Mouse (Mus musculus): ENCODE measurements around the gene Msx3.

Gene Msx3

GRCm38 (mm10) chr7:140057413-140058407 lies 8.8 kb upstream of the Msx3 start:
- DNase-seq: no peak

DNA sequence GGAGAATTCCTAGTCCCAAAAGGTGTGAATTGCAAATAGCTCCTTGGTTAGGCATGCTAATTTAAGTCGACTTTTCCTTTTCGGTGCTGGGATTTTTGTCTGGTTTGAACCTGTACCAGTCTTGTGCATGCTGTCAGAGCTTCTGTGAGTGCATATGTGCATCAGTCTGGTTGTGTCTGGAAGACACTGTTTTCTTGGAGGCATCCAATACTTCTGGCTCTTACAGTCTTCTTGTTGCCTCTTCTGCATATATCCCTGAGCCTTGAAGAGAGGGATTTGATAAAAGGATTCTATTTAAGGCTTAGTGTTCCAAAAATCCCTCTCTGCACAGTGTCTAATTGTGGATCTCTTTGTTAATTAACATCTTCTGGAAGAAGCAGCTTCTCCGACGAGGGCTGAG lies 5.2 kb upstream of the Msx3 start:
- no peak for DNase-seq

- peak; percentile 46 to 48 for DNase-seq
Measured at GRCm38 (mm10) chr7:140049115-140049689, 313 bp upstream of the Msx3 start.

DNA sequence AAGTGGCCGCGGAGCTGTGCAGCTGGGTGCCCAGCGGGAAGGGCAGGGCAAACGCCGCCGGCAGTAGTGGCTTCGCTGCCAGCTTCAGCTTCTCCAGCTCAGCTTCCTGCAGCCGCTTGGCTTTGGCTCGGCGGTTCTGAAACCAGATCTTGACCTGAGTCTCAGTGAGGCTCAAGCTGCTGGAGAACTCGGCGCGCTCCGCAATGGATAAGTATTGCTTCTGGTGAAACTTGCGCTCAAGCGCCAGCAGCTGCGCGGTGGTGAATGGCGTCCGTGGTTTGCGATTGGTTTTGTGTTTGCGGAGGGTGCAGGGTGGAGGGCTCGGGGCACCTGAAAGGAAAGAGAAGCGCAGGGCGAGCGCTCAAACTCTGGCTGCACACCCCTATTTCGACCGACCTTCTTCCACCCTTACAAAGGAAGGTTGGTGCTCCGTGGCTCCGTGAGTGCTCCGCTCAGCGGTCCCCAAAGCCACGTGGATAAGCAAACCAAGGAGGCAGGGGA lies 1.0 kb downstream of the Msx3 start:
- no peak for DNase-seq

DNA sequence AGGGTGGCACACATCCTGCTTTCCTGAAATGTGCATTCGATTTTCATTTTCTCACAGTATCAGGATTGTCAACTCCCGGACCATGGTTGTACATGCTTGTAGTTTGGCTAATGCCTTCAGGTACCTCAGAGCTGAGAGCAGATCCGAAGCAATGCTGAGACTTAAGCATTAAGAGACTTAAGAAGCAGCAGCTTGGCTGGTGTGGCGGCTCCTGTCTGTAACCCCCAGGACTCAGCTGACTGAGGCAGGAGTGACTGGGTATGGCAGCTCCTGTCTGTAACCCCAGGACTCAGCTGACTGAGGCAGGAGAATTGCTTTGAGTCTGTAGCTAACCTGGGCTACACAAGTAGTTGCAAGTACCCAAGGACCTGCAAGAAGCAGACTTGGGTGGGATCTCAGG lies 3.3 kb downstream of the Msx3 start:
- no peak for DNase-seq

GRCm38 (mm10) chr7:140042728-140043127 lies 6.2 kb downstream of the Msx3 start:
- no peak for DNase-seq

GRCm38 (mm10) chr7:140037171-140037555 lies 11.7 kb downstream of the Msx3 start:
- DNase-seq: peak in 1 of 2 experiments; percentile 1

DNA sequence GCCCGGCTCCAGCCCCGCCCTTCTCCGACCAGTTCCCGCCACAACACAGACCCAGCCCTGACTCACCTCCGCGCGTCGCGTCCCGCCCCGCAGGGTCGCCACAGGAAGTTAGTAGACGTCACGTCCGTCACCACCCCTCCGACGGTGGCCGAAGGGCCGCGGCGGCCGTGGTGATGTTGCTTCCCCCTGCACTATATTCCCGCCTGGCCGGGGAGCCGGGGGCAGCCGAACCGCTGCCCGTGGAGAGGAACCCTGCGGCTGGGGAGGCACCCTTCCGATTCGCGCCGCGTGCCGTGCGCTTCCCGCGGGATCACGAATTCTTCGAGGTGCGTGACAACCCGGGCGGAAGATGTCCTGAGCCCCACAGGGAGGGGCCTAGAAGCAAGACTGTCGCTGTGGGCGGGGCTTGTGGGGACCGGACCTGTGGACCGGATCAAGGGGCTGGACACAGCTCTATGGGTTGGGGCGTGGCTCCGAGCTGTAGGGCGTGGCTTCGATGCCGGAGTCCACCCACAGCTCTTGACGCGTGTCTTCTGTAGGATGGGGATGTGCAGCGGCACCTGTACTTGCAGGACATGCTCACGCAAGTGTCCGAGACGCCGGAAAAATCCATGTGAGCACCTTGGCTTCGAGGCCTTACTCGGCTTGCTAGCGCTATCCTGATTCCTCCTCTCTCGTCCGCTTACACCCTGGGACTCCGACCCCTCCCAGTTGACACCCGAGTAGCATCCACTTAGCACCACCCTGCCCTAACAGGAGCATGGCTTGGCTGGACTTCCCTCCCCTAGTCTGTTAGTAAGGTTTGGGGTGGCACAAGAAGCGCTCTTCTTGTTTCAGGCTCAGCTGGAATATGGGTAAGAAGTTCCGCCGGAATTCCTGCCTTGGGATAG lies 12.4 kb downstream of the Msx3 start, which contains the start of the genes Zfp511 and Tubgcp2:
Gene Zfp511, plus strand, starts transcription at position 111 of the 890 bp plus-strand sequence.
Gene Tubgcp2, minus strand, starts transcription at position 389 of the 890 bp plus-strand sequence.
- peak; percentile 94 for DNase-seq

DNA sequence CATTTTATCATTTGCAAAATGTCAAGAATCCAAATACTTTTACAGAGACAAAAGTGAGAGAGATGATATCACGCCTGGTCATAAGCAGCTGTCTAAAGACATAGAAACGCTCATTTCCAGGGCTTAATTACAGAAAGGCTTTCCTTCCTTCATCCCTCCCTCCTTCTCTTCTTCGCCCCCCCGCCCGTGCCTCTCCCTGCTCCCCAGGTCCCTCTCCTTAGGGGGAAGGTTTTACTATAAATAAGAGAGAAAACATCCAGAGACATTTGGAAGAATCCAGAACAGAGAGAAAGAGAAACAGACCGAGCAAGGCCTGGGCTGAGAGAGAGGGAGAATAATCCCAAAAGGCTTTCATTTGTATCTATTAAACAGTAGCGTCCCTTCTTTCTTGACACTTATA lies 13.4 kb downstream of the Msx3 start:
- DNase-seq: peak in 1 of 2 experiments; percentile 0

DNA sequence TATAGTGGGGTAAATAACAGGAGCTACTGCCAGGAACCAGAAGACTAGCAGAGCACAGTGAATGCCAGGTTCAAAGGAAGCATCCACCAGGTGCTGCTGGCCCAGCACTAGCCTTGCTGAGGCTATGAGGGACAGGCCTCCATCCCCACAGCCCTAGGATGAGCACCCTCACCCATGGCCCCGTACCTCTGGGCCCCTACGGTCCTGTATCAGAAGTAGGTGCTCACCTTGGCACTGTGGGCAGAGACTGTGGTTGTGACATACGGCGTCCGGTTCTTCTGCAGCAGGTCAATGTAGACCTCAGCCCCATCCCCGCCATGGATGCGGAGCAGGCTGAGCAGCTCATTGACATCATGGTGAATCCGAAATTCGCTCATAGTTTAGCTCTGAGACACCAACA lies 15.5 kb downstream of the Msx3 start:
- peak; percentile 0 for DNase-seq

GRCm38 (mm10) chr7:140032366-140032765 lies 16.5 kb downstream of the Msx3 start:
- DNase-seq: peak; percentile 0

GRCm38 (mm10) chr7:140031771-140032170 lies 17.1 kb downstream of the Msx3 start:
- peak in 1 of 2 experiments; percentile 0 for DNase-seq

- DNase-seq: no peak
Measured at GRCm38 (mm10) chr7:140011336-140011735, 37.6 kb downstream of the Msx3 start.

DNA sequence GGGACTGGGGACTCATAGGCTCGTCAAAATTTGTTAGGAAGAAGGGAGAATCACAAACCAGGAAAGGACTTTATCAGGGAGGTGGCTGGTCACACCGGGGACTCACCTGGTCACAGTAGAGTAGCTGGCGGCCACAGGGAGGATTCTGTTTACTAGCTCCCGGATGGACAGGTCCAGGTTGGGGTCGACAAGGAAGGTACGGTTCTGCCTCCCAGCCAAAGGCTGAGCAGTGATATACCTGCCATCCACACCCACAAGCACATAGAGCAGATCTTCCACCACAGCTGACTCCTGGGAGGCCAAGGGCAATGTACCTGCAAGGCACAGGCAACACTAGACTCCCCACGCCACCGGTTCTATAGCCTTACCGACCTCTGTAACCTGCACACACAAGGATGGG lies 41.1 kb downstream of the Msx3 start:
- peak; percentile 0 for DNase-seq

GRCm38 (mm10) chr7:140006861-140007611 lies 41.9 kb downstream of the Msx3 start:
- DNase-seq: peak in 1 of 2 experiments; percentile 0

DNA sequence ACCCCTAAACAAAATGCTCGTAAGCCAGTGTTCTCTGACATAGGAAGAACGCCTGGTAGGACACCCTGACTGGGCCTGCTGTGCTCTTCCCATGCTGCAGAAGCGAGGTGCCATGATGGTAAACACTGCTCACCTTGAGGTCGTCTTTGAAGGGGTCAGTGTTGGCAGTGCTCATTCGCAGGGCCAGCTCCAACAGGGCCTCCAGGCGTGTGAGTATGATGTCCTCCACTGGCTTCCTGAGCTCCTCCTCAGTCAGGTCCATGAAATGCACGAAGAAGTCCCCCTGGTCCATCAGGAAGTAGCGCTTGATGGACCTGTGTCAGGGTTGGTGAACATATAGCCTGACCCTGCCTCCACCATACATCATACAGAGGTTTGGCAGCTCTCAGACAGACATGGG lies 44.2 kb downstream of the Msx3 start:
- DNase-seq: peak; percentile 0

DNA sequence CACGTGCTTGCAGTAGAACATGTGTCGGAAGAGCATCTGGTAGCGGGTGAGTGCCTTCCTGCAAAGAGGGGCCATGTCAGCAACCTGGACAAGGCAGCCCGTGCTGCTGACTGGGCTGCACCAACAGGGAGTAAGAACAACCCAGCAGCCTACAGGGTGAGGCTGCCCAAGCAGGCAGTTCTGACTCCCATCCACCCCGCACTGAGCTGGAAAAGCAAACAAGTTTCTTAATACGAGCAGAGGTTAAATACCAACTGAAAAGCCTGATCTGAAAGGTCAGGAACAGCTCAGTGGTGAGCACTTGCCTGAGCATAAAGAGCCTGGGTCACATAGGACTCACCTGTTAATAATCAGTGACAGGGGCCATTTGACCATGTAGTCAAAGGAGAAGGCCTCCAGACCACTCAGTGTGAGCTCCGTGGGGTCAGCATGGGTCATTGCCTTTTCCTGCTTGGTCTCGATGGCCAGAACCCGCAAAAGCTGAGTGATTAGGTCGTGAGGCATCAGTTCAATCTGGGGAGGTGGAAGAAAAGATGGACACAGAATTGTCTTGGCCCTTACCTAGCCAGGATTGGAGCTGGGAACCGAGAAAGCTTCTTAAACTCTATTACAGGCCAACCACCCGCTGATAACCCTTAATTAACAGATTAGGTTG lies 47.7 kb downstream of the Msx3 start:
- peak; percentile 0 for DNase-seq

- no peak for DNase-seq
Measured at GRCm38 (mm10) chr7:139998691-139999350, 50.1 kb downstream of the Msx3 start.

All from B cell, adult 2 months (primary cell).